Comparison of ENCODE assay signal across 8 mouse cellular contexts in the genomic region with DNA sequence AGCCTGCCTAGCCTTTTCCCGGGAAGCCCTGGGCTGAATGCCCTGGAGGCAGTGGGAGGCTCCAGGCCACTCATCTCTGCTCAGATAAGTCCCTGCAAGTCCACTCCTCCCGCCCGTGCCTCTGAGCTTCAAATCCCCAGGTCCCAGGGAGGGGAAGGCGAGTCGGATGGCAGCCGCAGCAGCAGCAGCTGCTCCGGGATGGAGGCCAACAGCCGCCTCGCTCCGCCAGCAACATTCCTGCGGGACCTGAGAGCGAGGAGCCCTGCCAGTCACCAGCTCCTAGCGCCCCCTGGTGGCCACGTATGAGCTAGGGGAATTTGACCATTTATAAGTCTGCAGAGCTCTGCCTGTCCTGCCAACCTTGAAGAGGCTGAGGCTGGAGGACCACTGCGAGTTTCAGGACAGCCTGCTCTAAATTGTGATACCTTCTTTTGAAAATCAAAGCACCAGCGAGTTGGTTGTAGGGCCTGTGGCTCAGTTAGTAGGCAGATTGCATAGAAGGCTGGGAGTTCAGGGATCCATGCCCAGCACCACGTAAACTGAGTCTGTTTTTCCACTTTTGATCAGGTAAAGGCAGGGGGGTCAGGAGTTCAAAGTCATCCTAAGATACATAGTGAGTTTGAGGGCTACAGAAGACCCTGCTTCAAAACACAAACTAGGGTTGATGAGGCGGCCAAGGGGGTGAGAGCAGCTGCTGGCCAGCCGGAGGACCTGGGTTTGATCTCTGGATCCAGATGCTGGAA. TPM values are rescaled to one million over a fixed set of nuclear protein-coding genes. Genes with fewer than 3 reads are reported as not detected.
DNase-seq lines count a peak whose midpoint lies in the region; ATAC-seq lines count a peak whose summit lies in the region.

No protein-coding gene starts in this region.

- DNase-seq in Muller cell, postnatal 12 days (ENCODE audit: inconsistent ontology term): peak; percentile 98
- DNase-seq in cerebellum, adult 9-10 months: peak; percentile 91
- peak; percentile 87 for DNase-seq in layer of hippocampus, adult 9-10 months (ENCODE audit: low spot score)
- DNase-seq in lung, postnatal 10 days: peak; percentile 96
- peak; percentile 79 for DNase-seq in retina, adult 2 months (ENCODE audit: low read depth, low spot score)
- peak; percentile 68 for DNase-seq in thymus, postnatal 25 days

- ATAC-seq in frontal cortex, adult (ENCODE audit: low TSS enrichment): peak; percentile 99
- ATAC-seq in hematopoietic stem cell, adult 5-6 weeks (replicated peaks in 1 of 2; ENCODE audit: insufficient read depth in 1 of 2, low FRiP score in 2 of 2, low TSS enrichment in 1 of 2, low read depth in 1 of 2, poor library complexity in 2 of 2, severe bottlenecking in 2 of 2): peak; percentile 79 to 80

RNA-seq across cellular contexts. Expression of a gene that starts 12.8 kb away (rescaled TPM):
- not detected in 2 replicates for total RNA-seq in hematopoietic stem cell, adult 5-6 weeks (2017)

RNA-seq across cellular contexts. Expression of a gene that starts 16.2 kb away (rescaled TPM):
- not detected in 2 replicates for total RNA-seq in hematopoietic stem cell, adult 5-6 weeks (2017)

RNA-seq across cellular contexts. Expression of a gene that starts 37.4 kb away (rescaled TPM):
- 41.5 and 74.4 TPM in 2 replicates for total RNA-seq in hematopoietic stem cell, adult 5-6 weeks (2017)

RNA-seq across cellular contexts. Expression of a gene that starts 48.5 kb away (rescaled TPM):
- total RNA-seq in hematopoietic stem cell, adult 5-6 weeks (2017): 0.79 and 0.88 TPM in 2 replicates

RNA-seq across cellular contexts. Expression of a gene that starts 56.9 kb away (rescaled TPM):
- total RNA-seq in hematopoietic stem cell, adult 5-6 weeks (2017): 118 and 137 TPM in 2 replicates

Comparison
In these comparisons a context has a peak if more than half of its experiments do, and no peak if none do; other contexts are left out.
1. Peak in every context shown above with its lines: DNase-seq and ATAC-seq.